Mouse (Mus musculus): ENCODE data around the gene Gnai2. TPM values are rescaled to one million over a fixed set of nuclear protein-coding genes. Genes with fewer than 3 reads are reported as not detected.
"Not testable (repeated sequence)": the region's sequence is repeated elsewhere in the genome, so short reads cannot be mapped to it uniquely, and the experiment has no call there.

Gene Gnai2
- total RNA-seq, 2 experiments from 2014 or later = 215 to 224 TPM

DNA sequence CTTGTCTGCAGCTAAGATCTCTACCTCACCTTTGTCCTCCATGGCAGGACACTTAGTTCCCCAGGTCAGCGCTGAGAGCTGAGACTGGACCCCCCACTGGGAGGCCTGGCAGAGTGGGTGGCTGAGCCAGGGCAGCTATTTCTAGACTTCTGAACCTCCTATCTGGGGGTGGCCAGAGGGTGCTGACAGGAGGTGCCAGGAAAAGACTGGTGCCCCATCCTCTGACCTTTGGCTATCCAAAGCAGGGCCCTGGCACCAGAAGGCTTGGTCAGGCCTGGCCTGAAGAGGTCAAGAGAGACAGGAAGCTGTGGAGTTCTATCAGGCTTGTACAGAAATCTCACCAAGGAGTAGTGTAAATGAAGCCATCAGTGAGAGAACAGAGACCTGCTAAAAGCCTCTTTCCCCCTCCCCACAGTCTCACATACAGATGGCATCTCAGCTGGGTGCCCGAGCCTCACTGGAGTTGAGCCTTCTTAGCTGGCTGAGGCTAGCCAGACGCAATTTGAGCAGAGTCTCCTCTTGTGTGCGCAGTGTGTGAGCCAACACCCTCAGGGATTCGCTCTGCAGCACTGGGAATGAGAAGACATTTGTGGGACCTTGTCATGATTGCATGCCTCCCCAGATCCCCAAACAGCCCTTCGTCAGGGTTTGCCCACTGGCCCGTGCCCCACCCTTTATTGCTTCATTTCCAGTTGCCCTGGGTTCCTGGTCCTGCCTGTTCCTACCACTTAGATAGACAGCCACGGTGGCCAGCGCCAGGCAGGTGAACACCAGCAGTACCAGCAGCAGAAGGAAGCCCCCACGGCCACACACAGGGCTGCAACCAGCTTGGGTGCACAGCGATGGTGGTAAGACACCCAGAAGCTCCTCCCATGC lies 41.8 kb downstream of the Gnai2 start:
- DNase-seq (ENCODE audit: low spot score in 2 of 2) = no peak

DNA sequence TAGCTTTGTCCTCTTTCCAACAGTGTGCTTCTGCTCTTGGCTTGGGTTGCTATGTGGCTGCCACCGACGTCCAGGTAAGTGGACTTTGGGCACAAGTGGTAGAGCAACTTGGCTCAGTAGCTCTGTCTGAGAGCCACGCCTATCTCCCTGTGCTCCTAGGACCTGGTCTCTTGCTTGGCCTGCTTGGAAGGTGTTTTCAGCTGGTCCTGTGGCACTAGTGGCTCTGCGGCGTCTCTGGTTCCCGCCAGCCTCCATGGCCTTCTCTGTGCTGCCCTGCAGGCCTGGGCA lies 44.5 kb downstream of the Gnai2 start:
- DNase-seq (ENCODE audit: low spot score in 2 of 2) = no peak

DNA sequence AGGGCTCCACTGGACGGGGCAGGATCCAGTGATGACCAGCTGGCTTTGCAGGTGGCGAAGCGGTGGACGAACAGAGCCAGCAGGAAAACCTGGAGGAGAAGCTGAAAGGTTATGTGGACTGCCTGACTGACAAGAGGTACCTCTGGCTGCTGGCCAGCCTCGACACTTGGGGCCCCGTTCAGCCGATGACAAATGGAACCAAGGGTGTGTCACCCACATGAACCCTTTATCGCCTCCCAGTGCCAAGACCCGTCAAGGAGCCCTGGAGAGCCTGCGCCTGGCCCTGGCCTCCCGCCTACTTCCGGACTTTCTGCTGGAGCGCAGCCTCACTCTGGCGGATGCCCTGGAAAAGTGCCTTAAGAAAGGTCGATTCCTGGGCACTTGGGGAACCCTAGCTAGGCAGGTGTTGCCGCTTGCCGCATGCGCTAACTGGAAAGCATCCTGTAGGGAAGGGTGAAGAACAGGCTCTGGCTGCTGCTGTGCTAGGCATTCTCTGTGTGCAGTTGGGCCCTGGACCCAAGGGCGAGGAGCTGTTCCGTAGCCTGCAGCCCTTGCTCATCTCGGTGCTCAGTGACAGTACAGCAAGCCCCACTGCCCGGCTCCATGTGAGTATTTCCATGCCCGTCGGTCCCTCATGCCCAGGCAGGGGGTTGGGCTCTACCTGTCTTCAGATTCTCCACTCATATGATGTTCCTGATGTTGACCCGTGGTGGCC lies 45.0 kb downstream of the Gnai2 start:
- DNase-seq (ENCODE audit: low spot score in 2 of 2) = no peak

DNA sequence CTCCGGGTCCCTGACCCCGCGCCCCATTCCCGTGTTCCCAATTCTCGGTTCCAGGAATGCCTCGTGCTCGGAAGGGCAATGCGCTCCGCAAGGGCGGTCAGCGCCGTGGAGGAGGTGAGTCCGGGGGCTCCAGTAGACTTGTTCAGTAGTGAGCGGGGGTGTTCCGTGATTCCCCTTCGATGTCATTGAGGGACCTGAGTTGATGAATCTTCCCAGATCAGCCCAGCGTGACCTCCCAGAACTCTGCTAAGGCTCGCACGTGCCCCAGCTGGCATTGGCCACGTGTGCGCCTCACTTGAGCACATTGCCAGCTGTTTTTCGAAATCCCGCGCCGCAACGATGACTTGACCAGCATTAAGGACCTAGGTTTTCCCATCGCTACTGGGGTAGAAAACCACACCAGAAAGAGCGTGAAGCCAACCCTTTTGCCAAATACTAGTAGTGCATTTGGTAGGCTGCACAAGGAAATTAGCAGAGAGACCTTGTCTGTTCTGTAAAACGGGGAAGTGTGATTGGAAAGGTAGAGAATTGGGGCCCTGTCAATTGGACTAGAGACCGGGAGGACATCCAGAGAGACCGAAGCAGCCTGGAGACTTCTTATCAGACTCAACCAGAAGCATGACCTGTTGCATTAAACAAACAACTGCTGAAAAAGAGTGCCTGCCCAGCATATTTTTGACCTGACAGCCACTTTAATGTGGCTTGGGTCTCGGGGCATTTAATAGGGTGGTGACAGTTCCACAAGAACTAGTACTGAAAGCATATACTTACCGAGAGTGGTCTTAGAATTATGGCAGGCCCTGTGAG lies 47.1 kb downstream of the Gnai2 start:
- no peak for DNase-seq (ENCODE audit: low spot score in 2 of 2)

DNA sequence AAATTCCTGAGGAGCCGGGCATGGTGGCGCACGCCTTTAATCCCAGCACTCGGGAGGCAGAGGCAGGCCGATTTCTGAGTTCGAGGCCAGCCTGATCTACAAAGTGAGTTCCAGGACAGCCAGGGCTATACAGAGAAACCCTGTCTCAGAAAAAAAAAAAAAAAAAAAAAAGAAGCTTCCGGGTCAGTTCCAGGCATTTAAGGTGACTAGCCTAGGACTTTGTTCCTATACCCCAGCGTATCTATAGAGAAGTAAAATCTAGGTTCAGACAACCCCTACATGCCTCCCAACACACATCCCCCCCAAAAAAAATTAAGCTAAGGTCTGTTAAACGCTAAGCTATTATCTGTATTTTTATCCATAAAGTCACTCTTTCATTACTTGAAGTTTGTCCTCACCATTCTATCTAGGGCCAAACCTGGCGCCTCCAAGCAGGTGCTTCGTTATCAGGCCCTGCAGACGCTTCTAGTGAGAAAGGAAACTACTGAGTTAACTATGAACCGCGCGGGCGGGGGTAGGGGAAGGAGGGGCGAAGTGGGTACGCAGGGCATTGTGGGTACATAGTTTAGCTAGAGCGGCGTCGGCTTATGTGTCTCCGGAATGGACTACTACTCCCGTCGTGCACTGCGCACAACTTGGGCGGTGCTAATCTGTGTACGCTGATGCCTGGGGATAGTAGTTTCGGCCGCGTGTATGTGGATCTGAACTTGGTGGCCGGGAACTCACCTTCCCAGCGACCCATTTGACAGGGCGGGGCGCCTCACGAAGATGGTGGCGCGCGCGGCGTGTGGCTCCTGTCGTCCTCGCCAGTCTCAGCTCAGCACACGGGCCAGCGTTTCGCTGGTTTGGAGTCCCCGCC lies 48.0 kb downstream of the Gnai2 start, which contains the start of gene Ifrd2:
TSS of gene Ifrd2 (plus strand) at position 669 of the 859 bp plus-strand sequence.
- DNase-seq (ENCODE audit: low spot score in 2 of 2) = peak; percentile 91 to 99

DNA sequence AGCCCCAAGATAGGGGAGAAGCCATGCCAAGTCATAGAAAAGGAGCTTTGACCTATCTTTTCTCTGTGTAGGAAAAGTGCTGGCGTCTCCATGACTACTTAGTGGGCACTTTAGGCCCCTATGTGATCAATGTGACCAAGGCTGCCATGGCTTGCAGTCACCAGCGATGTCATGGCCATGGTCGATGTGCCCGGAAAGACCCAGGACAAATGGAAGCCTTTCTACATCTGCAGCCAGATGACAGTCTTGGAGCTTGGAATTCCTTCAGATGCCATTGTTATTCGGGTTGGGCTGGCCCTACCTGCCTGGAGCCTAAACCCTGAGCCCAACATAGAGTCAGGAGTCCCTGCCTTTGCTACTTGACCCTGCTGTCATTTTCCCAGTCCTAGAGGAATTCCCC lies 48.7 kb downstream of the Gnai2 start:
- no peak for DNase-seq (ENCODE audit: low spot score in 2 of 2)

DNA sequence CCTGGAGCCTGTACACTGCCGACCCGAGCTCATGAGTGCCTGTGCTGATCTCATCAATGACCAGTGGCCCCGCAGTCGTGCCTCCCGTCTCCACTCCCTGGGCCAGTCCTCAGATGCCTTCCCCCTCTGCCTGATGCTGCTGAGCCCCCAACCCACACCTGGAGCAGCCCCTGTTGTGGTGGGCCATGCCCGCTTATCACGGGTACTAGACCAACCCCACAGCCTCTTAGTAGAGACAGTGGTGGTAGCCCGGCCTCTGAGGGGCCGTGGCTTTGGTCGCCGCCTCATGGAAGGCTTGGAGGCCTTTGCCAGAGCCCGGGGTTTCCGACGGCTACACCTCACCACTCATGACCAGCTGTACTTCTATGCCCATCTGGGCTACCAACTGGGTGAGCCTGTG lies 52.0 kb downstream of the Gnai2 start:
- DNase-seq (ENCODE audit: low spot score in 2 of 2) = no peak

DNA sequence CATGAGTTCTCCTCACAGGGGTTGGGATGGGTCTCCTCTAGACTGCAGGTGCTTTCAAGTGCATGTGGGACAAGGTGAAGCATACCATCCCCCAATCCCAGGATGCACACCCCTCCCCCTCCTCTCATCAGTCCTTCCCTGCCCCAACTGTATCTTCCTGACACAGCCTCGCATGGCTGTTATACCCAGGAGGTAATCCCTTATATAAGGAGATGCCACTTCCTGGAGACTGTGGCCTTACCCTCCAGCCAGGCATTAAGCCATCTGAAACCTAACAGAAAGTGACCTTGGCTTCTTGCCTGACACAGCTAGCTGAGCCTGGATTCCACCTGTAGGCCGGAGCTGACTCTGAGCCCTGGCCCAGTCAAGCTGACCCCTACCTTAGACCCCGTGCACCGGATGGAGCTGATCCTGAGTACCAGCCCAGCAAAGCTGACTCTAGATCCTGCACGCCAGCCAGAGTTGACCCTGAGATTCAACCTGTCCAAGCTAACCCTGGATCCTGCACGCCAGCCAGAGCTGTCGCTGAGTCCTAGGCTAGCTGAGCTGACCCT lies 52.6 kb downstream of the Gnai2 start:
- no peak for DNase-seq (ENCODE audit: low spot score in 2 of 2)

DNA sequence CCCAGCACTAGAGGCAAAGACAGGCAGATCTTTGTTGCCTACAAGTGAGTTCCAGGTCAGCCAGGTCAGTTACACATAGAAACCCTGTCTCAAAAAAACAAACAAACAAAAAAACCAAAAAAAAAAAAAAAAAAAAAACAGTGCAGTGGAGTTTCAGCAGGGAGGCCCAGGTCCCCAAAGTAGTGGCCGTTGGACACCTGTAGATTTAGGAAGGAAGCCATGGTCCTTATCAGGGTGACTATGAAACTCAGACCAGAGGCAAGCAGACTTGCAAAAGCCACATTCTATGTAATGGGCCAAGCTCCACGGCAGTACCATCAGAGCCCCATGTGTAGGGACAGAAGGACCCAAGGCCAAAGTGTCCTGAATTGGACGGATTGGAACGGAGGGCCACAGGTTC lies 53.6 kb downstream of the Gnai2 start:
- no peak for DNase-seq (ENCODE audit: low spot score in 2 of 2)

DNA sequence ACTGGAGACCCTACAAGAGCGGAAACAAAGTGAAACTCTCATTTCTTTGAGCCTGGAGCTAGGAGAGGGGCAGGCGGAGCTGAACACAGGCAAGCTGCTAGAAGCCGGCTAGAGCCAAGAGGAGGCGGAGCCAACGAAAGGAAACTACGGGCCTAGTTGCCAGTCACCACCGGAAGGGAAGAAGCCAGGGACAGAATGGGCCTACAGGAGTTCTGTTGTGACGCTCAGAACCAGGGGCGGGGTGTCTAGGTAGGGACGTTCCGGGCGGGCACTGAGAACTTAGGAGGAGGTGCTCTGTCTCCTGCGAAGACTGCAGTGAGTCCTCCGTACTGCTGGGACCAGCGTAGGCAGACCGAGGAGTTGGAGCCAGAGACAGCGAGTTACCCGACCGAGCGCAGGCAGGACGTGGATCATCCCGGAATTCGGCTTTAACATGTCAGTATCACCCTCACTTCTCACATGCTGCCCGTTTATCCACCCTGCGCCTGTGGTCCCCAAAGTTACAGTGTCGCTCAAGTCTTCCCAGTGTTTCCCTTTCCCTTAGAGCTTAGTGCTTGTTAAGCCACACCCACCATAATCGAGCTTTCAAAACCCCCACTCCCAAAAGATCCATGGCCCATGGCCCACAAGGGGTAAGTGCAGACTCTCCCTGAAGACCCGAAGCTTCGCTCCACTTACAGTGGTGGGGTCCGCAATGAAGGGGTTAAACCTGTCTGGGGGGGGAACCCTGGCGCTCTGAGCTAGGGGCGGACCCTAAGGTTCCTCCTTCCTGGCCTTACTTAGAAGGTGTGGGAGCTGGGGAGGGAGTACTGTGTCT lies 54.5 kb downstream of the Gnai2 start, which contains the start of gene Hyal3:
TSS of gene Hyal3 (plus strand) at position 318 of the 817 bp plus-strand sequence.
- DNase-seq (ENCODE audit: low spot score in 2 of 2) = peak; percentile 84 to 92

DNA sequence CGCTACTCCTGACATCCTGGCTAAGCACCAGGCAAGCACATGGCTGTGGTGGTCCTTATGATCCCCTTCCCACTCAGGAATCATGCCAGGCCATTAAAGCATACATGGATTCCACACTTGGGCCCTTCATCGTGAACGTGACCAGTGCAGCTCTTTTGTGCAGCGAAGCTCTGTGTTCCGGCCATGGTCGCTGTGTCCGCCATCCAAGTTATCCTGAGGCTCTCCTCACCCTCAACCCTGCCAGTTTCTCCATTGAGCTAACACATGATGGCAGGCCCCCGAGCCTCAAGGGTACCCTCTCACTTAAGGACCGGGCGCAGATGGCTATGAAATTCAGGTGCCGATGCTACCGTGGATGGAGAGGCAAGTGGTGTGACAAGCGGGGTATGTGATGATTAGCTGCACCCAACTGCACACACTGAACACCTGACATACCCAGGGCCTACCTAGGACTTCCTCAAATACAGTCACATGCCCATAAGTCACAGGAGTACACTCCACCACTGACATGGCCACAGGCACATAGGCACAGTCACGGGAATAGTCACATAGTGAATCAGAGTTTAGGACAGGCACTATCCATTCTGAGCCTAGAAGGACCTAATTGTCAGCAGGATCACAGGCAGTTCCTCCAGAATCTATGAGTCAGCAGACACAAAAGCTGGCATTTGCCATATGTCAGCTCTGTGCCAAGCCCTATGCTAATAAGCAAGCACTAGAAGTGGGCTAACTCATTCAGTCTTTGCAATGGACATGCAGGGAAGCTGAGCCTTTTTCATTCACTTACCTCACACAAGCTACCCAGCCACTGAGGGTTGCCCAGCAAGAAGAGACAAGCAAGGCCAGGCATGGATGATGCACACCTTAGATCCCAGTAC lies 55.9 kb downstream of the Gnai2 start:
- no peak for DNase-seq (ENCODE audit: low spot score in 2 of 2)

DNA sequence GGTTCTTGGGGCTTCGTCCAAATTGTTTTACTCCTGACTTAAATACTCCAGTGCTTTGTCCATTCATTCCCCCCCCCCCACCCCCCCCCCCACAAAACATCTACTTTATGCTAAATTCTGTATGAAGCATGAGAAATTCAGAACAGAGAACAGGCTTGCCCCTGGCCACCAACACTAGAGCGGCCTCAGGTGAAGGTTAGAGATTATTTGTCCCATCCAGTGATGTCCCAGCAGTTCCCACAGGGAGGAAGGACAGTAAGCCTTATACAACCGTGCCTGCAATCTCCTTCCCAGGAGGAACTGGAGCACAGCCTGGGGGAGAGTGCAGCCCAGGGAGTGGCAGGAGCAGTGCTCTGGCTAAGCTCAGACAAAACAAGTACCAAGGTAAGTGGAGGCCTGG lies 56.6 kb downstream of the Gnai2 start, which contains the start of gene Naa80:
TSS of gene Naa80 (plus strand) at position 301 of the 400 bp plus-strand sequence.
- no peak for DNase-seq (ENCODE audit: low spot score in 2 of 2)

DNA sequence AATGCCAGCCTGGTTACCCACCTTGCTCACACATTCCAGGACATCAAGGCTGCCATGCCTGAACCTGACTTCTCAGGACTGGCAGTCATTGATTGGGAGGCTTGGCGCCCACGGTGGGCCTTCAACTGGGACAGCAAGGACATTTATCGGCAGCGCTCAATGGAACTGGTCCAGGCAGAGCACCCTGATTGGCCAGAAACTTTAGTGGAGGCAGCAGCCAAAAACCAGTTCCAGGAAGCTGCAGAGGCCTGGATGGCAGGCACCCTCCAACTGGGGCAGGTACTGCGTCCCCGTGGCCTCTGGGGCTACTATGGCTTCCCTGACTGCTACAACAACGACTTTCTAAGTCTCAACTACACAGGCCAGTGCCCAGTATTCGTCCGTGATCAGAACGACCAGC lies 57.3 kb downstream of the Gnai2 start:
- no peak for DNase-seq (ENCODE audit: low spot score in 2 of 2)

DNA sequence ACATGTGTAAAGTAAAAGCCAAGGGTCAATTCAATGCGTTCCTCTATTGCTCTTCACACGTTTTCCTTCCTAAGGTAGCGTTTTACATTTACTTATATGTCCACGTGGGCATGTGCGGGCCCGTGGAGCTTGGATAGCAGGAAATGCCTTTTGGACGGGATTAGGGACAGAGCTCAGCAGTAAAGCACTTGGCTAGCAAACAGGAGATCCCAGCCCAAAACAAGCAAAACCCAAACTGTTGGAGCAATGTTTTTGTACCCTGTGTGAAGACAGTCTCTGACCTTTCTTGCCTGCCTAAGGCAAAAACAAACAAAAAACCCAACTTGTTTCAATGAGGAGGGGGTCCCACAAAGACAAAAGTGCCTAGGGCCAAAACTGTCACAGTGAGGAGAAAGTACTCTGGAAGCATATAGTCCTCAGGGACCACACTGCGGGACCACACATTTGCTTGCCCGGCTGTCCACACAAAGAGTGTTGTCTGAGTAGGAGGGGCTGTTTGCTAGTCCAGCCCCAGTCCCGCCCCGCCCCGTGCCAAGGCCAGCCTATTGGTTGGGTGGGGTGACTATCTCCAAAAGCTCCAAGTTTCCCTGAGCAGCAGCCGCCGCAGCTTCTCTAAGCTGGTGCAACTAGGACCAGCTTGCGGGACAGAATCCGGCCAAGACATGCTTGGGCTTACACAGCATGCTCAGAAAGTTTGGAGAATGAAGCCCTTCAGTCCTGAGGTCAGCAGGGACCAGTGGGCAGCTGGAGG lies 58.6 kb downstream of the Gnai2 start, which contains the start of gene Hyal1:
TSS of gene Hyal1 (plus strand) at position 571 of the 751 bp plus-strand sequence.
- DNase-seq (ENCODE audit: low spot score in 2 of 2) = peak in 1 of 2 experiments; percentile 51

DNA sequence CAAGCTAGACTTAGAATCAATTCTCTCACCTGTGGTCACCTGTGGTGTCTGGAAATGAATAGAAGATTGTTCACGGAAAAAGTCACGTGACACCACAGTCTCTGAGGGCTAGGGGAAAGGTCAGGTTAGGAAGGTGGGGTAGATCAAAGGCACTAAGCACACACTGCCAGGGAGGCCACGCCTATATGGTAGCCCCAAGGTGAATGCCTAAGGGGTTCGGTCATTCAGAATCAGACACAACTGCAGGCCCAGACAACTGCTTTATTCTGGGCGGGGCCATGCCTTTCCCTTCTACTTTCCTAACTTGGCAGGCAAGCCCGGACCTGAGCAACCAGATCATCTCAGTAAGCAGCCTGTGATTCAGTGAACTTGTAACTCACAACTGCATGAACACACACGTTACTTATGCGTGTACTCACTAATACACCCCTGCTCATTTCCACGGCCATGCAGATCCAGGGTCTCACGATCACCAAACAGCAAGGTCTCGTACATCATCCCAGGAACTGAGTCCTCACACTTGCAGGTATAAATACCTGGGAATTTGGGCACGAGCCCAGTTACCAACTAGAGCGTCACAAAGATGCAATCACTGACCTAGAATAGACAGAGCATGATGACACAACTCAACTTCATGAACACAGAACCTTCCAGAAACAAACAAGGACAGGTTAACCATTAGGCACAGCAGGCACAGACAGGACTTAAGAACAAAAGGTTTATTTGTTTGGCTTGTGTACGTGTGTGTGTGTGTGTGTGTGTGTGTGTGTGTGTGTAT lies 59.4 kb downstream of the Gnai2 start:
- DNase-seq (ENCODE audit: low spot score in 2 of 2) = no peak

DNA sequence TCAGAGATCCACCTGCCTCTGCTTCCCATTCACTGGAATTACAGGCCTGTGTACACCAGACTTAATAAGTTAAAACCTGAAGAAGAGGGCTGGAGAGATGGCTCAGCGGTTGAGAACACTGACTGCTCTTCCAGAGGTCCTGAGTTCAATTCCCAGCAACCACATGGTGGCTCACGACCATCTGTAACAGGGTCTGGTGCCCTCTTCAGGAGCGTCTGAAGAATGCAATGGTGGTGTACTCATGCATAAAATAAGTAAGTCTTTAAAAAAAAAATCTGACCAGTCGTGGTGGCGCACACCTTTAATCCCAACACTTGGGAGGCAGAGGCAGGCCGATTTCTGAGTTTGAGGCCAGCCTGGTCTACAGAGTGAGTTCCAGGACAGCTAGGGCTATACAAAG lies 61.4 kb downstream of the Gnai2 start:
- not testable (repeated sequence) for DNase-seq (ENCODE audit: low spot score in 2 of 2)

DNA sequence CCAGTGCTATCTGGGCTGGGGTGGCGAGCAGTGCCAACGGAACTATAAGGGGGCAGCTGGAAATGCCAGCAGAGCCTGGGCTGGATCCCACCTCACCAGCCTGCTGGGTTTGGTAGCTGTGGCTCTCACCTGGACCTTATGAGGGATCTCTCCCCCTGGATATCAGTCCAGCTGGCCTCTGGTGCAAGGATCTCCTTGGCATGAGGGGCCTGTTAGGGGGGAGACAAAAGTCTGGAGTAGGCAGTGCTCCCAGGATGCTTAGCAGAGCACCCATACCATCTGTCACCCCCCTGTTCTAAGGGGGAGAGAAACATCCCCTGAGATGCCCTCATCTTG lies 62.9 kb downstream of the Gnai2 start:
- no peak for DNase-seq (ENCODE audit: low spot score in 2 of 2)
